Mouse (Mus musculus): ENCODE measurements around the gene Gatad2a. TPM values are rescaled to one million over a fixed set of nuclear protein-coding genes. Genes with fewer than 3 reads are reported as not detected.

Gatad2a gene
- polyA plus RNA-seq, 2 experiments, result 18.3 to 22.7 TPM

GRCm38 (mm10) chr8:70037994-70038393 is 41.8 kb upstream of the Gatad2a start:
- Histone ChIP-seq H3K9me3 (ENCODE audit: control insufficient read depth, low read length) (no peaks in the 10 kb centered on the region), H3K4me3 (ENCODE audit: insufficient read depth in 1 of 2, low read depth in 2 of 2, low read length in 2 of 2) (no peak overlapping the region), H3K36me3 (replicated peaks; ENCODE audit: control insufficient read depth, insufficient read depth, low read depth) (peaks cover 3% of the 10 kb centered on the region; the same call in 1 of the 2 replicates), H3K4me2 (ENCODE audit: low read depth) (peak overlapping the region; percentile 48), H3K9ac (replicated peaks) (peak overlapping the region; percentile 45; the same call in 1 of the 2 replicates), H3K27ac (peak overlapping the region; percentile 77), H3K4me1 (replicated peaks; ENCODE audit: control insufficient read depth in 2 of 2, insufficient read depth in 2 of 2, low read length in 1 of 2) (peaks cover 37 to 40% of the 10 kb centered on the region in 2 experiments), H3K27me3 (ENCODE audit: control insufficient read depth, insufficient read depth, low read length) (no peaks in the 10 kb centered on the region)
- ATAC-seq (ENCODE audit: insufficient read depth), result peak; percentile 45
- peak in 1 of 3 experiments; percentile 52 for DNase-seq (ENCODE audit: low read depth in 3 of 3, low spot score in 3 of 3)
- 45% methylated on average over 1 of the region's 1 CpGs for WGBS (ENCODE audit: insufficient replicate concordance)
- TF ChIP-seq CTCF (IDR thresholded peaks at IDR 0.05; ENCODE audit: low read depth) (no peak), EP300 (IDR thresholded peaks at IDR 0.05; ENCODE audit: low read depth) (peak; percentile 68)

- ATAC-seq (ENCODE audit: insufficient read depth) (no peak), DNase-seq (ENCODE audit: low read depth in 3 of 3, low spot score in 3 of 3) (no peak)
- 88% methylated on average over 1 of the region's 1 CpGs for WGBS (ENCODE audit: insufficient replicate concordance)
- TF ChIP-seq CTCF (IDR thresholded peaks at IDR 0.05; ENCODE audit: low read depth) (no peak), EP300 (IDR thresholded peaks at IDR 0.05; ENCODE audit: low read depth) (no peak)
- Histone ChIP-seq H3K4me3 (ENCODE audit: insufficient read depth in 1 of 2, low read depth in 2 of 2, low read length in 2 of 2) (no peak overlapping the region), H3K27ac (no peak overlapping the region), H3K9me3 (ENCODE audit: control insufficient read depth, low read length) (no peaks in the 10 kb centered on the region), H3K36me3 (replicated peaks; ENCODE audit: control insufficient read depth, insufficient read depth, low read depth) (peaks cover 51% of the 10 kb centered on the region), H3K4me1 (replicated peaks; ENCODE audit: control insufficient read depth in 2 of 2, insufficient read depth in 2 of 2, low read length in 1 of 2) (no peaks in the 10 kb centered on the region), H3K4me2 (ENCODE audit: low read depth) (no peak overlapping the region), H3K27me3 (ENCODE audit: control insufficient read depth, insufficient read depth, low read length) (no peaks in the 10 kb centered on the region), H3K9ac (replicated peaks) (no peak overlapping the region)
Observed at GRCm38 (mm10) chr8:70030255-70030654, 34.1 kb upstream of the Gatad2a start.

- Histone ChIP-seq H3K27ac (no peak overlapping the region), H3K9me3 (ENCODE audit: control insufficient read depth, low read length) (no peaks in the 10 kb centered on the region), H3K36me3 (replicated peaks; ENCODE audit: control insufficient read depth, insufficient read depth, low read depth) (peaks cover 74% of the 10 kb centered on the region), H3K4me3 (ENCODE audit: insufficient read depth in 1 of 2, low read depth in 2 of 2, low read length in 2 of 2) (no peak overlapping the region), H3K27me3 (ENCODE audit: control insufficient read depth, insufficient read depth, low read length) (no peaks in the 10 kb centered on the region), H3K4me1 (replicated peaks; ENCODE audit: control insufficient read depth in 2 of 2, insufficient read depth in 2 of 2, low read length in 1 of 2) (no peaks in the 10 kb centered on the region), H3K4me2 (ENCODE audit: low read depth) (no peak overlapping the region), H3K9ac (replicated peaks) (no peak overlapping the region)
- DNase-seq (ENCODE audit: low read depth in 3 of 3, low spot score in 3 of 3) (no peak), ATAC-seq (ENCODE audit: insufficient read depth) (no peak)
- TF ChIP-seq CTCF (IDR thresholded peaks at IDR 0.05; ENCODE audit: low read depth) (no peak), EP300 (IDR thresholded peaks at IDR 0.05; ENCODE audit: low read depth) (no peak)
- WGBS (ENCODE audit: insufficient replicate concordance), result 82% methylated on average over 2 of the region's 2 CpGs
Observed at GRCm38 (mm10) chr8:70026151-70026550, 30.0 kb upstream of the Gatad2a start.

GRCm38 (mm10) chr8:70023596-70023995 is 27.4 kb upstream of the Gatad2a start:
- TF ChIP-seq CTCF (IDR thresholded peaks at IDR 0.05; ENCODE audit: low read depth) (no peak), EP300 (IDR thresholded peaks at IDR 0.05; ENCODE audit: low read depth) (no peak)
- 63% methylated on average over 8 of the region's 8 CpGs for WGBS (ENCODE audit: insufficient replicate concordance)
- no peaks in the 10 kb centered on the region for H3K27me3 ChIP-seq (ENCODE audit: control insufficient read depth, insufficient read depth, low read length)
- H3K9me3 ChIP-seq (ENCODE audit: control insufficient read depth, low read length), result no peaks in the 10 kb centered on the region
- H3K27ac ChIP-seq, result no peak overlapping the region
- no peak overlapping the region for H3K9ac ChIP-seq (replicated peaks)
- H3K36me3 ChIP-seq (replicated peaks; ENCODE audit: control insufficient read depth, insufficient read depth, low read depth), result peaks cover 83% of the 10 kb centered on the region
- H3K4me2 ChIP-seq (ENCODE audit: low read depth), result no peak overlapping the region
- no peak for DNase-seq (ENCODE audit: low read depth in 3 of 3, low spot score in 3 of 3)
- no peak; the same call in 1 of the 2 replicates for ATAC-seq (ENCODE audit: insufficient read depth)
- no peaks in the 10 kb centered on the region for H3K4me1 ChIP-seq (replicated peaks; ENCODE audit: control insufficient read depth in 2 of 2, insufficient read depth in 2 of 2, low read length in 1 of 2)
- no peak overlapping the region for H3K4me3 ChIP-seq (ENCODE audit: insufficient read depth in 1 of 2, low read depth in 2 of 2, low read length in 2 of 2)

- whole genome bisulfite sequencing (ENCODE audit: insufficient replicate concordance), result 41% methylated on average over 1 of the region's 1 CpGs
- no peak for DNase-seq (ENCODE audit: low read depth in 3 of 3, low spot score in 3 of 3)
- H3K4me2 ChIP-seq (ENCODE audit: low read depth), result no peak overlapping the region
- H3K4me3 ChIP-seq (ENCODE audit: insufficient read depth in 1 of 2, low read depth in 2 of 2, low read length in 2 of 2), result no peak overlapping the region
- no peaks in the 10 kb centered on the region for H3K4me1 ChIP-seq (replicated peaks; ENCODE audit: control insufficient read depth in 2 of 2, insufficient read depth in 2 of 2, low read length in 1 of 2)
- TF ChIP-seq CTCF (IDR thresholded peaks at IDR 0.05; ENCODE audit: low read depth) (no peak), EP300 (IDR thresholded peaks at IDR 0.05; ENCODE audit: low read depth) (no peak)
- no peak overlapping the region for H3K27ac ChIP-seq
- H3K9ac ChIP-seq (replicated peaks), result no peak overlapping the region
- no peak for ATAC-seq (ENCODE audit: insufficient read depth)
- no peaks in the 10 kb centered on the region for H3K27me3 ChIP-seq (ENCODE audit: control insufficient read depth, insufficient read depth, low read length)
- peaks cover 15% of the 10 kb centered on the region for H3K36me3 ChIP-seq (replicated peaks; ENCODE audit: control insufficient read depth, insufficient read depth, low read depth)
- no peaks in the 10 kb centered on the region for H3K9me3 ChIP-seq (ENCODE audit: control insufficient read depth, low read length)
Observed at GRCm38 (mm10) chr8:70015017-70015416, 18.8 kb upstream of the Gatad2a start.
